Mouse (Mus musculus): ENCODE measurements around the gene Fryl. TPM values are rescaled to one million over a fixed set of nuclear protein-coding genes. Genes with fewer than 3 reads are reported as not detected.

The Fryl gene
- polyA plus RNA-seq, 1 experiment from 2014 or later = 38.7 TPM

DNA sequence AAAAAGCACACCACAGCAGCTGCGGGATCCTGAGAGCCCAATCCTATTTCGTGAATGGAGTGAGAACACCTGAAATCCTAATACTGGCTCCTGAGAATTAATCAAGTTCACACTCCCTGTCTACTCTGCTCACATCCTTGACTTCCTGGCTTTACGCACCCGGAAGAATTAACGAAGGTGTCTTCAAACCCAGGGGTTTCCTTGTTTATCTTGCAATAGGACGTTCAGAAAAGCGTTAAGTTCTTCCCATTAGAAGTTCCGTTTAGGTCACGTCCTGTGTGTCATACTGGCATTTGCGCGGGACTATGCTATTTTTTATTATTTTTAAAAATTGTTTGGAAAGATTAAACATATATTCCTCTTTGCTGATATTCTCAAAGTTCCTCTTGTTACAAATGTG is 677 bp upstream of the Fryl start:
- H3K4me3 ChIP-seq = peak overlapping the region; percentile 90
- H3K4me2 ChIP-seq = peak overlapping the region; percentile 85
- peak overlapping the region; percentile 73 for H3K9ac ChIP-seq
- no peaks in the 10 kb centered on the region for H3K36me3 ChIP-seq
- no peaks in the 10 kb centered on the region for H3K27me3 ChIP-seq (replicated peaks)
- peak overlapping the region; percentile 73 for H3K27ac ChIP-seq (ENCODE audit: poor library complexity, severe bottlenecking)
- WGBS = 2% methylated on average over 11 of the region's 11 CpGs
- ATAC-seq (ENCODE audit: insufficient number of reproducible peaks, low FRiP score) = no peak
- no peaks in the 10 kb centered on the region for H3K9me3 ChIP-seq (replicated peaks)
- peaks cover 23% of the 10 kb centered on the region for H3K4me1 ChIP-seq (replicated peaks)

DNA sequence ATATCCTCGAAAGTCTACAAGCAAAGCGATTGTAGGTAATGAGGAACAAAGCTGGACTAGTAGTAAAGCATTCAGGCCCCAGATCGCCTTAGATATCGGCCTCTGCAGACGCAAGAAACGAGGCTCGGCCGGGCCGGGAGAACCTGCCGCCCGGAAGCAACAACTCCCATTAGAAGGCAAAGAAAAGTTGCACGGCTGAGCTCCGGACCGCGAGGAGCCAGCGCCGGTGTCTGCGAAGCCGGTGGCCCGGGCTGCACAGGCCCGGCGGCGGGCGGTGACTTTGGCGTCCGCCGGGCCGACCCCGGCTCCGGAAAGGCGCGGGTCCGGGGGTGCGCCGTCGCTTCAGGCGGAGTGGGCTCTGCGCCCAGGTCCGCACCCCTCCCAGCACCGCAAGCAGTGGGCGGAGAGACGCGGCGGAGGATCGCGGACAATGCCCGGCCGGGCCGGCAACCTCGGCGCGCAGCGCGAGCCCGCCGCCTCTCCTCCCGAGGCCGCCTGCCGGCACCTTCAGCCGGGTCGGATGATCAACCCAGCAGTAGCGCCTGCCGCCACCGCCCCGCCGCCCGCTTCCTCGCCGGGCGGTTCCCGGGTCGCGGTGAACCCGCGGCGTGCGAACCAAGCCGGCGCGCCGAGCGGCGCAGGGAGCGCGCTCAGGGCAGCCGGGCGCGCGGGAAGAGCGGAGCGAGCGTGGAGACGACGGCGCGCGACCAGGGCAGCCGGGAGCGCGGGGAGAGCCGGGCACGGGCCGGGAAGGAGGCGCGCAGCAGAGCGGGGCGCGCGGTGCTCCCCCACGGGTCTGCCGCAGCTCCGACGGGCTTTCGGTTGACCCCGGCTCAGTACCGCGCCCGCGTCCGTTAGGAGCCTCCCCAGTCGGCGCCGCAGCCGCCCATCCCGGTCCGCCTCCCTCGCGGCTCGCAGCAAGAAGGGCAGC is 833 bp downstream of the Fryl start:
- H3K4me2 ChIP-seq = peak overlapping the region; percentile 76
- peaks cover 26% of the 10 kb centered on the region for H3K4me1 ChIP-seq (replicated peaks)
- peak overlapping the region; percentile 90 for H3K4me3 ChIP-seq
- no peaks in the 10 kb centered on the region for H3K36me3 ChIP-seq
- WGBS = under 1% methylated on average over 82 of the region's 129 CpGs
- peak overlapping the region; percentile 95 for H3K27ac ChIP-seq (ENCODE audit: poor library complexity, severe bottlenecking)
- H3K9me3 ChIP-seq (replicated peaks) = no peaks in the 10 kb centered on the region
- H3K9ac ChIP-seq = peak overlapping the region; percentile 95
- H3K27me3 ChIP-seq (replicated peaks) = no peaks in the 10 kb centered on the region
- ATAC-seq (ENCODE audit: insufficient number of reproducible peaks, low FRiP score) = peak; percentile 60

DNA sequence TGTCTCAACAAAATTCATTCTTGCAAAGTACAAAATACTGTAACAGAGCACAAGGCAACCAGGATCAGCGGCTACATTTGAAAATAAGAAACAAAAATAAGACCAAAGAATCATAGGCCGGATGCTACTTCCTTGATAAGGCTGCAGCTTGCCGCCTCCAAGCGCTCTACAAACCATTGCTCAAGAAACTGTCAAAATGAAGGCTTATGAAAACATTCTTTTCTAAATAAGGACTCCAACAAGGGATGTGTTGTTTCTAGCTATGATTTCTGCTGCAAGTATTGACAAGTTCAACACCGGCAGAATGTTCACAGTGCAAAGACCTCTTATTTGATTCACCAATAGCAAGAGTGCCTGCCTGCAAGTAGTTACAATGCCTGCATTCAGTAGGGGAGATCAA is 1.8 kb downstream of the Fryl start:
- H3K4me3 ChIP-seq = peak overlapping the region; percentile 90
- H3K4me2 ChIP-seq = peak overlapping the region; percentile 76
- H3K9me3 ChIP-seq (replicated peaks) = no peaks in the 10 kb centered on the region
- no peak for ATAC-seq (ENCODE audit: insufficient number of reproducible peaks, low FRiP score)
- H3K4me1 ChIP-seq (replicated peaks) = peaks cover 30% of the 10 kb centered on the region
- no peaks in the 10 kb centered on the region for H3K27me3 ChIP-seq (replicated peaks)
- WGBS = 16% methylated on average over 5 of the region's 5 CpGs
- no peaks in the 10 kb centered on the region for H3K36me3 ChIP-seq
- H3K27ac ChIP-seq (ENCODE audit: poor library complexity, severe bottlenecking) = peak overlapping the region; percentile 95
- H3K9ac ChIP-seq = peak overlapping the region; percentile 95

DNA sequence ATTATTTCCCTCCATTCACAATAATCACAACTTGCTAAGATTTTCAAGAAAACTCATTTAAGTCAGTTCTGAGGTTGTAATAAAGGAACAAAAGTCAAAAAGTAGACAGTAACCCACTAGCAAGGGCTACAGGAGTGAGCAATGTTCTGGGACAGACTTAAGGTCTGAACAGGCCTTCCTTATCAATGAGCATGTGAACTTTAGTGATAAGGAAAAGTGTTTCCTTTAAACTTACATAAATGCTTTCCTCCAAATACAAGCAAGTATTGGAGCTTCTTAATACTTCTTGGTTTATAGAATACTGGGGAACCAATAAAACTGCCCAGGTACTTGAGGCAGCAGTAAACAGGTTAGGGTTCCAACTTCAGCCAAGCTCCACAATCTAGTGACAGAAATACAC is 3.7 kb downstream of the Fryl start:
- H3K4me3 ChIP-seq = no peak overlapping the region
- peaks cover 9% of the 10 kb centered on the region for H3K36me3 ChIP-seq
- no peak overlapping the region for H3K27ac ChIP-seq (ENCODE audit: poor library complexity, severe bottlenecking)
- H3K4me1 ChIP-seq (replicated peaks) = peaks cover 34% of the 10 kb centered on the region
- H3K9me3 ChIP-seq (replicated peaks) = no peaks in the 10 kb centered on the region
- H3K9ac ChIP-seq = no peak overlapping the region
- ATAC-seq (ENCODE audit: insufficient number of reproducible peaks, low FRiP score) = no peak
- H3K27me3 ChIP-seq (replicated peaks) = no peaks in the 10 kb centered on the region
- peak overlapping the region; percentile 14 for H3K4me2 ChIP-seq

DNA sequence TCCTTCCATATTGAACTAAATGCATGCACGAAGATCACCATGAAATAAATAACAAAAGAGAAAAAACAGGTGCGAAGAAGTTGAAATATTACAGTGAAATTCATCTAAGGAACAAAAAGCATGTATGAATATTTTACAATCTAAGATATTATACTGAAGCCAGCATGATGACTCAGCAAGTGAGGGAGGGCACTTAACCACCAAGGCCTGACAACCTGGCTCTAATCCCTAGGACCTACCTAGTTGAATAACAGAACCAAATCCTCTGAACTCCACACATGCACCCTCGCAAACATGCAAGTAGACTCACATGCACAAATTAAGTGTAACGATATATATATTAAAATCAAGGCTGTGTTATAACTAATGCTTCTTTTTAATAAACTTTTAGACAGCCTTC is 7.1 kb downstream of the Fryl start:
- H3K9me3 ChIP-seq (replicated peaks) = no peaks in the 10 kb centered on the region
- H3K4me1 ChIP-seq (replicated peaks) = peaks cover 45% of the 10 kb centered on the region
- no peak overlapping the region for H3K4me2 ChIP-seq
- H3K36me3 ChIP-seq = peaks cover 9% of the 10 kb centered on the region
- no peak overlapping the region for H3K27ac ChIP-seq (ENCODE audit: poor library complexity, severe bottlenecking)
- H3K27me3 ChIP-seq (replicated peaks) = no peaks in the 10 kb centered on the region
- ATAC-seq (ENCODE audit: insufficient number of reproducible peaks, low FRiP score) = no peak
- no peak overlapping the region for H3K4me3 ChIP-seq
- no peak overlapping the region for H3K9ac ChIP-seq
- 93% methylated on average over 4 of the region's 4 CpGs for WGBS

DNA sequence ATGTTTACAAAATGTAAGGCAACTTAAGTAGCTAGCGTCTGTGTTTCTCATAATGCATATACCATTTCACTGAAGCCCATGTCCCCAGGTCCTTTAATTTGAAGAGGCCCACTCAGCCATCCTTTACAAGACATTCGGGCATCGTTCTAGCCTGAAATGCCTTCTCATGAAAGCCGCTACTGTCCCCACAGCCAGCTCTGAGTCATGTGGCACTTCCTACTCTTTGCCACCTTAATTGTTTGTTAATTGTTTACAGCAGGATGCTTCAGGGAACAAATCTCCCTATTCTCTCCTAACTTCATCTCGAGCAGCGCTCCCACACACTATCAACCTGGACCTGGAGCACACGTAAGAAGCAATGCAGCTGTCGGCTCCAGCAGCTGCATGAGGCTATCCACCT is 8.2 kb downstream of the Fryl start:
- H3K9ac ChIP-seq = no peak overlapping the region
- H3K36me3 ChIP-seq = peaks cover 9% of the 10 kb centered on the region
- no peaks in the 10 kb centered on the region for H3K9me3 ChIP-seq (replicated peaks)
- no peak overlapping the region for H3K4me2 ChIP-seq
- ATAC-seq (ENCODE audit: insufficient number of reproducible peaks, low FRiP score) = no peak
- no peak overlapping the region for H3K4me3 ChIP-seq
- H3K4me1 ChIP-seq (replicated peaks) = peaks cover 43% of the 10 kb centered on the region
- no peaks in the 10 kb centered on the region for H3K27me3 ChIP-seq (replicated peaks)
- WGBS = 71% methylated on average over 8 of the region's 8 CpGs
- no peak overlapping the region for H3K27ac ChIP-seq (ENCODE audit: poor library complexity, severe bottlenecking)

DNA sequence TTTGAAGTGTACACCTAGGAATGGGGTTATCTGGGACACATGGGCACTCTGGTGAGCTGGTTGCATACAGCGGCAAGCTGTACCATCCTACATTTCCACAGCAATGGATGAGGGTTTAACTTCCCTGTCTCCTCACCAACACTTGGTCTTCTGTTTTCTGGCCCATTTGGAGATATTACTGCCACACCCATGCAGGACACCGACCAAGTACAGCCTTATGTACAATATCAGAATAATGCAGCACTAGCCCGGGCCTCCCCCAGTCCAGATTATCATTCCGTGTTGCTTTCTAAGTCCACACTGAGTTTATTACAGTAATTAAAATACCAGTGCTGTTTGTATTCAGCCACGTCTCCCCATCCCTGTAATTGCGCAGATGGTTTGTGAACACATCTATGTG is 10.0 kb downstream of the Fryl start:
- 87% methylated on average over 6 of the region's 6 CpGs for WGBS
- ATAC-seq (ENCODE audit: insufficient number of reproducible peaks, low FRiP score) = no peak
- H3K4me1 ChIP-seq (replicated peaks) = peaks cover 46% of the 10 kb centered on the region
- no peak overlapping the region for H3K4me2 ChIP-seq
- H3K9ac ChIP-seq = no peak overlapping the region
- no peaks in the 10 kb centered on the region for H3K27me3 ChIP-seq (replicated peaks)
- peaks cover 9% of the 10 kb centered on the region for H3K36me3 ChIP-seq
- H3K4me3 ChIP-seq = no peak overlapping the region
- no peak overlapping the region for H3K27ac ChIP-seq (ENCODE audit: poor library complexity, severe bottlenecking)
- H3K9me3 ChIP-seq (replicated peaks) = no peaks in the 10 kb centered on the region

DNA sequence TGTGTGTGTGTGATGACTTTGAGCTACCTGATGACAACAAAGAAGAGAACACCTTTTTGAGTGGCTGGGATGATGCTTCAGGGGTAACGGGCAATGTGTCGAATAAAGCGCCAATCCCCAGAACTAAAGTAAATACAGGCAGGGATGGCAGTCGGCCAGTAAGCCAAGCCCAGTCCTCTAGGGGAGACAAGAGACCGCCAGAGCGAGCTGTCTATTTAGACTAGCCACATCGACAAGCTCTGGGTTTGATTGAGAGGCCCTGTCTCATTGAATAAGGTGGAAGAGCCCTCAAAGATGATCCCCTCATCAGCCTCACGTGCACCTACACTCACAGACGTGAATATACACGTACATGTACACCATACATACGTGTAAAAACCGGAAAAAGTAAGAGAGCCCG is 12.0 kb downstream of the Fryl start:
- H3K4me2 ChIP-seq = no peak overlapping the region
- peaks cover 9% of the 10 kb centered on the region for H3K36me3 ChIP-seq
- no peaks in the 10 kb centered on the region for H3K27me3 ChIP-seq (replicated peaks)
- H3K9me3 ChIP-seq (replicated peaks) = no peaks in the 10 kb centered on the region
- H3K9ac ChIP-seq = no peak overlapping the region
- no peak overlapping the region for H3K27ac ChIP-seq (ENCODE audit: poor library complexity, severe bottlenecking)
- ATAC-seq (ENCODE audit: insufficient number of reproducible peaks, low FRiP score) = no peak
- no peak overlapping the region for H3K4me3 ChIP-seq
- 71% methylated on average over 13 of the region's 13 CpGs for WGBS
- H3K4me1 ChIP-seq (replicated peaks) = peaks cover 39% of the 10 kb centered on the region

DNA sequence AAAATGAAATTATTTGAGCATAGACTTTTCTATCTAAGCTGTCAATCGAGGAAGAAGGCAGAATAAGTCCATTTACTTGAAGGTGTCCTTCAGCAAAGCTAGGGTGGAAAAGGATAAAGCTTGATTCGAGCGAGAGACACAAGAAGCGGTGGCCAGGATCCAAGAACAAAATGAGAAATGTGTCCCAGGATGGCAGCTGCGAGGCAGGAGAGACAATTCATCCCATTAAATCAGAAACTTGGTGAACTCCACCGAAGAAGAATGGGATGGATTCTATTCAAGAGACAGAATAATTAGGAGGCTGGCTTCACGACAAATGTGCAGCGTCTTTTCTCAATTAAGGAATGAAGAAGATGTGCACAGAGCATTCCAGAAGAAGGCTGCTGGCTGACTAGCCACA is 14.5 kb downstream of the Fryl start:
- no peak for ATAC-seq (ENCODE audit: insufficient number of reproducible peaks, low FRiP score)
- H3K27me3 ChIP-seq (replicated peaks) = no peaks in the 10 kb centered on the region
- no peak overlapping the region for H3K4me3 ChIP-seq
- no peaks in the 10 kb centered on the region for H3K9me3 ChIP-seq (replicated peaks)
- peaks cover 42% of the 10 kb centered on the region for H3K4me1 ChIP-seq (replicated peaks)
- H3K27ac ChIP-seq (ENCODE audit: poor library complexity, severe bottlenecking) = peak overlapping the region; percentile 16; the same call in 1 of the 2 replicates
- H3K4me2 ChIP-seq = no peak overlapping the region
- no peaks in the 10 kb centered on the region; the same call in 1 of the 2 replicates for H3K36me3 ChIP-seq
- WGBS = 86% methylated on average over 8 of the region's 8 CpGs
- H3K9ac ChIP-seq = no peak overlapping the region

DNA sequence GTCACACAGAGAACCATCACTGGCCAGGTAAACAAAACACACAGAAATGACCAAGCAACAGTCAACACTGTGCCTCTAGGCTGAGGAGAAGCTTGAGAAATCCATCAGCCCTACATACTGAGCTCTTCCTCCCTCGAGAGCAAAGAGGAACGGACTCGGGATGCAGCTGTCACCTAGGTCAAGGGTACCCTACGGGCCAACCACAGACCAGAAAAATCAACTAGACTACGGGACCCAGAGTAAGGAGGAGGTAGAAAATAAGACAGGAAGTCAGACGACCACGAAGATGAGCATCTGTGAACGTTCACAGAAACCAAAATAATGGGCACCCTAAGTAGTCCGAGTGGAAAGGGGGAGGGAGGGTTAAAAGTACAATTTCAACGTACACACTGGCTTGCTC is 15.1 kb downstream of the Fryl start:
- ATAC-seq (ENCODE audit: insufficient number of reproducible peaks, low FRiP score) = no peak
- Histone ChIP-seq H3K27me3 (replicated peaks) (no peaks in the 10 kb centered on the region), H3K9ac (no peak overlapping the region), H3K9me3 (replicated peaks) (no peaks in the 10 kb centered on the region), H3K36me3 (no peaks in the 10 kb centered on the region; the same call in 1 of the 2 replicates), H3K4me2 (no peak overlapping the region), H3K4me3 (no peak overlapping the region), H3K4me1 (replicated peaks) (peaks cover 45% of the 10 kb centered on the region), H3K27ac (ENCODE audit: poor library complexity, severe bottlenecking) (no peak overlapping the region)
- 80% methylated on average over 10 of the region's 10 CpGs for WGBS

DNA sequence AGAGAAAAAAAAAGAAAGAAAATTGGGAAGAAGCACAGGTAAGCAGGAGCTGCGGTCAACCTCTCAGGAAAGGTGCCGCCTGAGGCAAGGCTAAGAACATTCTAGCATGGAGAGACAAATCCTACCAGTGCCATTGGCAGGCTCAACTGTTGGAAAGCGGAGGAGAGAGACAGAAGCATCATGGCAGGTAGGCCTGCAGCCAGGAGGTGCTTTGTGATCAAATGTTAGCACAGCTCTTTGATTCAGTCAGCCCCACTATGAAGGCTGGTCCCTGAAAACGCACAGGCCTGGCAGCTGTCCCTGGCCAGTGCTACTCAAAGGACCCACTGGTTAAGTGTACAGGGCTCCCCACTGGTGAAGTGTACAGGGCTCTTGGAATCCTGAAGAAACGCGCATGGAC is 16.0 kb downstream of the Fryl start:
- H3K9me3 ChIP-seq (replicated peaks) = no peaks in the 10 kb centered on the region
- H3K4me3 ChIP-seq = no peak overlapping the region
- no peak overlapping the region for H3K4me2 ChIP-seq
- no peak overlapping the region for H3K9ac ChIP-seq
- H3K27ac ChIP-seq (ENCODE audit: poor library complexity, severe bottlenecking) = no peak overlapping the region
- H3K4me1 ChIP-seq (replicated peaks) = peaks cover 46% of the 10 kb centered on the region
- no peaks in the 10 kb centered on the region; the same call in 1 of the 2 replicates for H3K36me3 ChIP-seq
- no peaks in the 10 kb centered on the region for H3K27me3 ChIP-seq (replicated peaks)
- no peak for ATAC-seq (ENCODE audit: insufficient number of reproducible peaks, low FRiP score)
- WGBS = 95% methylated on average over 6 of the region's 6 CpGs
